Mouse (Mus musculus) ovary, postnatal 10 days (tissue): Measurements from ENCODE around the gene Tmem114.

ENCODE experiments used
- DNase-seq: peaks from one replicate; pipeline ENCODE4 v3.0.0; 2022; ENCODE audit warnings: low spot score

Gene Tmem114

GRCm38 (mm10) chr16:8424971-8425330 is at the start of gene Tmem114:
Gene Tmem114 (minus strand): TSS chr16:8425136.
- DNase-seq = no peak

DNA sequence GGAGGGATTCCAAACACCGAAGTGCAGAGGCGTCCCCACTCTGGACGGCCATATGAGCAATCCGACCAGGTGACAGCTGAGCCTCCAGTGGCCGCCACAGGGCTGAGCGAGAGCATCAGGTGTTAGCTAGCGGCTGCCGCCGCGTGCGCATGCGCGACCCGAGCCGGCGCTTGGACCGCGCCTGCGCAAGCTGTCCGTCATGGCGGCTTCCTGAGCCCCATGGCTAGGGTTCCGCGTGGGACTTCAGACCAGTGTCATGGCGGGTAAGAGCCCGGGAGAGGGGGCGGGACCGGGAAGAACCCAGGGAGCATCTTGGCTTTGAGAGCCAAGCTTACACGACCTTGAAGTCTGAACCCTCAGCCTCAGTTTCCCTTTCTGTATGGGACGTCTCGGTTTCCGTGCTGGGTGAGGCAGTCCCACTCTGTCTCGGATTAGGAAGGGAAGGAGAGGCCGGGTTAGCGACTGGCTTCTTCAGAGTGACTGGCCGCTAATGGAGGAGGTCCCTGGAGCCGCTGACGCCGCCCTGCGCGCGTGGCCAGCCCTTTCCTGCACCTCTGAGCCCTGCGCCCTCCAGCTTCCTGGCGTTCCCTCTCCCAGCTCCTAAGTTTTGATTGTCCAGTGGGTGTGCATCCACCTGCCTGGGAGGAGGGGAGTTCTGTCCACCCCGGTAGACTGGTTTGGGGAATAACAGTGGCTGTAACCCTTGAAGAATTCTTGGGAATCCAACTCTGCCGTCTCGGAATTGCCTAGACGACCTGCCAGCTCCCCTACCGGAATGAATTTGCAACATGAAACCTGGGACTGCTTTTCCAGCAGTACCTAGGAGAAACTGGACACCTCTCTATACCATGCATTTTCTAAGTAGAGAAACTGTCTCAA is 45.9 kb upstream of the Tmem114 start, which contains the start of gene Mettl22:
Mettl22 (plus strand) TSS at position 186 of the 879 bp plus-strand sequence.
- DNase-seq = peak; percentile 82

- DNase-seq = no peak
Observed at GRCm38 (mm10) chr16:8470132-8470531, 45.2 kb upstream of the Tmem114 start.

- DNase-seq = no peak
Observed at GRCm38 (mm10) chr16:8459098-8459497, 34.2 kb upstream of the Tmem114 start.

DNA sequence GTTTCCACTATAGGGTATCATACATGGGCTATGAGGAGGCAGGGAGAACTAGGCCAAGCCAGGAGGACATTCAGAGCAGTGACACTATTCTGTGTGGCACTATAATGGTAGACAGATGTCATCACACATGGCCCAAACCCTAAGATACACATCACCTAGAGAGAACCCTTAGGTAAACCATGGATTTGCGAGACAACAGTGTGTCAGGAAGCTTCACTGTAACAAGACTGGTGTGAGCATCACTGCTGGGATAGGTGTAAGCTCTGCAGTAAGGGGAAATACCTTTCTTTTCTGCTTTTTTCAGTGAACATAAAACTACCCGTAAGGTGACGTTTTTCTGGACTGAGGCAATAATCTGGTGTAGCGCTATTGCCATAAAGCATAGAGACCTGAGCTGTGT is 33.5 kb upstream of the Tmem114 start:
- no peak for DNase-seq

DNA sequence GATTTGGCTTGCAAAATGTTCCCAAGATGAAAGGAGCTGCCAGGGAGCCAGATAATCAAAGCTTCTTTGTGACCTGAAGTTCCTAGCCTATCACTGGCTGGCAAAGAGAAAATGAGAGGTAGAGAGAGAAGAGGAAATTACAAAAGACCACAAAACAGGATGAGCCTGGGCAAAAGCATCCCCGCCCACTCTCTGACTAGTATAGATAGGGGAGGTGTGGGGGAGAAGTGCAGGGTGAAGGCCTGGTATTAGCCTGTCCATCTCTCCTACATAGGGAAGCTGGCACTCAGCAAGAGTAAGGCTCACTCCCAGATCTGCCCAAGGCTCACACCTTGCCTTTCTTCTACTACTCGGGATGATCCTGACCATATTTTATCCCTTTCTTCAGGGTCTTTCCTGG is 30.3 kb upstream of the Tmem114 start:
- DNase-seq = no peak

DNA sequence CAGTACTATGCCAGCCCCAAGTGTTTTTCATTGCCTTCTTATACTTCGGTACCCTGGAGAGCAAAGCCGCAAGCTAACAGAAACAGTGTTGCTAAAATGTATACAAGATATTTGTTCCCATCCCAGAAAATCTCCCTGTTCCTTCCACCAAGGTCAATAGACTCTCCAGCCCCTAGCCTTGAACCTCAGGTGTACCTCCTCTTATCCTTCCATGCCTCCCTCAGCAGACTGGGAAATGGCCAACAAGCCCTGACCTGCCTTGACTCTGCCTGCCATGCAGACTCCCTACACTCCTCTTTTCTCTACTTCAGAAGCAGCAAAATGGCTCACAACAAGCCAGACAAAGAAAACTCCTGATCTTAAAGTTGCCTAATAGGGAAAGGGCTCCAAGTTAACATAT is 28.4 kb upstream of the Tmem114 start:
- no peak for DNase-seq

GRCm38 (mm10) chr16:8446256-8446655 is 21.3 kb upstream of the Tmem114 start:
- DNase-seq = no peak

DNA sequence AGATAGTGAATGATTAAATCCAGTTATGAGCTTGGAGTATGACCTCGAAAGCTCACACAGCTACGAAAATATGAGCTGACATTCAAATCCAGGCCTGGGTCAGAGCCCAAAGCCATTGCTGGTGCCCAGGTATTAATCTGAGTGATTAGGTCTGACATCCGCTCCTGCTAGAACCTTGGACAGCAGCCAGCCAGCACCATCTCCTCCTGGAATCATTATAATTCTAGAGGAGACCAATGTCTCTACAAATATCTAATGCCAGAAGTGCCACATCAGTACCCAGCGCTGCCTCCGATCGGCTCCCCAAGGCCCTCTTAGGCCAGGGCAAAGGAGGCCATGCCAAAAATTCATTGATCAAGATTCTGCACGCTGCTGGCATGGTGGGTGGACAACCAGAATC is 20.0 kb upstream of the Tmem114 start:
- DNase-seq = no peak

DNA sequence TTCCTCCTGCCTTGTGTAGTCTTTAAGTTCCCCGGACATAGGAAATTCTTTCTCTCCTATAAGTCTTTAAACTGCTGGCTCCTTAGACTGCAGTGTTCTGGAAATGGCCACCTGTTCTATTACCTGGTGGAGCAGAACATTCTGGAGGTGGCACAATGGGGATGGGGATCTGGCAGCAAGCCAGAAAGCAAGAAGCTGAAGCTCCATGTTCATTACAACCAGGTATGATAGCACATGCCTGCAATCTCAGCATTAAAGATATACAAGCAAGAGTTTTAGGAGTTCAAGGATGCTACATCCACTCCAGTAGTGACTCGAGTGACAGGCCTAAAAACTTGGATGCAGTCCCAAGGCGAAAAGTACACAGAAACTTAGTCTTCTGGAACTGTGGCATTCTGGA is 7.7 kb upstream of the Tmem114 start:
- no peak for DNase-seq

DNA sequence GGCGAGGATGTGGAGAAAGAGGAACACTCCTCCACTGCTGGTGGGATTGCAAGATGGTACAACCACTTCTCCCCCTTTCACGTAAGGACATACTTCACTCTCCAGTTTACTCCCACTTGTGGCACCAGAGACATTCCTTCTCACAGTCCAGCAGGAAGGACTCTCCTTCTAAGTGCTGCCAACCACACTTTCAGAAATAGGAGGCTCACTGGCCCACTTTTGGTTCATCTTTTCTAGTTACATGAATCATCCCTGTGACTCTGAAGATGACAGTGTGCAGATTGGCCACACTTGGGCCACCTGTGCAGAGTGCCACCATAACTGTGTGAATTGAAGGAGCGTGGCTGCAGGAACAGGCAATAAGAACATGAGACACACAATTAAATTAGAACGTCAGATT is 4.6 kb upstream of the Tmem114 start:
- DNase-seq = no peak

GRCm38 (mm10) chr16:8425736-8426135 is 800 bp upstream of the Tmem114 start:
- no peak for DNase-seq

DNA sequence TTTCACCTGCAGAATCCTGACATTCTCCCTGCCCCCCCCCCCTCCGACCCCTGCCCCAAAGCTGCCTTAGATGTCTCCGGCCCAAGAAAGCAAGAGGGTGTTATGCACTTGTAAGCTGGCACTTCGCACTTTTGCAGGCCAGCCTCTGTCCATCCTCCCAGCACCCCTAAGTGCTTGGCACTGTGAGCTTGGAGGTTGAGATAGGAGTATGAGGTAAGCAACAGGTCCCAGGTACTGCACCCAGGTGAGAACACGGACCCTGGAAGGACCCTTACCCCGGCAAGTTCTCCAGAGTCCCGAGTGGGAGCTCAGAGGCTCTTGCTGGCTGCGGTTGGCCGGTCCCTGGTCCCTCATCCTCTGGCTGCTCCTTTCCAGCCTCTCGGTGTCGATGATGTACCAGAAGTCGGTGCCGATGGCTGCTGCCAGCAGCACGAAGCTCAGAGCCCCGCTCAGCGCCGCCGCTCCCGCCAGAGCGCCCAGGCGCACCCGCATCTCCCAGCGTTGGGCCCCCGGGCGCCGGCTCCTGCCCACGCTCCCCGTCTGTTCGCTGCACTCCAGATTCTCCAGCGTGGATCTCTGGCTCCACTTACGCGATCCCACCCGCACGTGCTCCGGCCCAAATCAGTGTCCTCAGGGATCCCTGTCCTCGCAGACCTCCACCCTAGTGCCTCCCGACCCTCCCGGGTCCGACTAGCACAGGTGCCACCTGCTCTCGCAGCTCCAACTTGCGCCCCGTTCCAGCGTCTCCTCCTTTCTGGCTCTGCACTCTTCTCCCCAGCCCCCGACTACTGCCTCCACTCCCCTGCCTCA is 570 bp downstream of the Tmem114 start:
- no peak for DNase-seq

- no peak for DNase-seq
Observed at GRCm38 (mm10) chr16:8423626-8424114, 1.3 kb downstream of the Tmem114 start.

- no peak for DNase-seq
Observed at GRCm38 (mm10) chr16:8420842-8421241, 4.1 kb downstream of the Tmem114 start.

GRCm38 (mm10) chr16:8420381-8420780 is 4.6 kb downstream of the Tmem114 start:
- DNase-seq = no peak

DNA sequence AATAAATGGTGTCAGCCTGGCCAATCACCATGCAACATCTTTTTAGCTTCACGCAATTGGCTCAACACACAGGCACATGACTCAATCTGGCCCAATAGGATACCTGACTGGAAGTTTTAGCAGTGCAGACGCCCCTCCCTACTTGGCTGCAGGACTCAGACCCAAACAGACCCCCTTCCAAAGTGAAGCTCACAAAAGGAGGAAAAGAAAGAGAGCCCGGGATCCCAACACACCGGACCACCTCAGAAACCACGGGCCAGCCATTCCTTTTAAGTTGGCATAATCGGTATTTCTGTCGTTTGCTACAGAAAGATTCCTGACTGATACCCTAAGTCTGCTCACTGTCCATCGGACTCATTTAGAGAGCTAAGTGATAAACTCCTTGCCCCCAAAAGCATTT is 5.3 kb downstream of the Tmem114 start:
- no peak for DNase-seq

- DNase-seq = no peak
Observed at GRCm38 (mm10) chr16:8418126-8418525, 6.8 kb downstream of the Tmem114 start.

- DNase-seq = no peak
Observed at GRCm38 (mm10) chr16:8417011-8417720, 7.8 kb downstream of the Tmem114 start.

GRCm38 (mm10) chr16:8415996-8416395 is 8.9 kb downstream of the Tmem114 start:
- DNase-seq = no peak

DNA sequence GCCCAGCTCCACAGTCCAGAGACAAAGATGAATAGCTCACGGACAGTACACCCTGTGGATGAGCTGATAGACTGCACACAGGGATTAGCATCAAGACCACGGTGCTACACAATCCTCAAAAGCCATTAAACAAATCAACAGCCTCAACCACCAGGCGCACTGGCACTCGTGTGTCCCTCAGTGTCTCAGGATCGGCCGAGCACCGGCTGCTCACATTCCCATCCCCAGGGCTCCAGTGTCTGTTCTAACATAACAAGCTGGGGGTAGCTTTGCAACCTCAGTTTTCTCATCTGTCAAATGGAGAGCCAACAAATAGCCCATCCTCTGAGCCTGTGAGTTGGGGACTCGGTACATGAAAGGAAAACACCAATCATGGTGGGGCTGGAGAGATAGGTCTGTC is 11.5 kb downstream of the Tmem114 start:
- DNase-seq = no peak

GRCm38 (mm10) chr16:8412213-8412612 is 12.7 kb downstream of the Tmem114 start:
- no peak for DNase-seq
